Mouse (Mus musculus): ENCODE data around the gene Atxn10.

- TF ChIP-seq CTCF (IDR thresholded peaks at IDR 0.05; ENCODE audit: low read depth) (no peak), EP300 (IDR thresholded peaks at IDR 0.05; ENCODE audit: low read depth) (no peak)
Measured at GRCm38 (mm10) chr15:85329096-85329495, 6.9 kb upstream of the Atxn10 start.

All from heart, postnatal 0 days (tissue).